Mouse (Mus musculus) thymus, adult 2 months (tissue): ENCODE results near the gene Prrt2.

ENCODE experiments used
- CTCF ChIP-seq: fragments of 200-500 bp; IDR thresholded peaks from 2 replicates; pipeline ENCODE4 v1.5.1; 2012; ENCODE audit warnings: mild to moderate bottlenecking, control low read depth, low read length, moderate library complexity, borderline replicate concordance; ENCODE audit not compliant: control insufficient read depth, poor library complexity, insufficient read depth; ENCODE audit errors: extremely low read depth
- POLR2A ChIP-seq: fragments of 200-500 bp; IDR thresholded peaks from 2 replicates; pipeline ENCODE4 v1.6.1; 2012; ENCODE audit warnings: mild to moderate bottlenecking, low read length, control low read depth, moderate library complexity; ENCODE audit not compliant: control insufficient read depth, poor library complexity, insufficient read depth; ENCODE audit errors: extremely low read depth

DNA sequence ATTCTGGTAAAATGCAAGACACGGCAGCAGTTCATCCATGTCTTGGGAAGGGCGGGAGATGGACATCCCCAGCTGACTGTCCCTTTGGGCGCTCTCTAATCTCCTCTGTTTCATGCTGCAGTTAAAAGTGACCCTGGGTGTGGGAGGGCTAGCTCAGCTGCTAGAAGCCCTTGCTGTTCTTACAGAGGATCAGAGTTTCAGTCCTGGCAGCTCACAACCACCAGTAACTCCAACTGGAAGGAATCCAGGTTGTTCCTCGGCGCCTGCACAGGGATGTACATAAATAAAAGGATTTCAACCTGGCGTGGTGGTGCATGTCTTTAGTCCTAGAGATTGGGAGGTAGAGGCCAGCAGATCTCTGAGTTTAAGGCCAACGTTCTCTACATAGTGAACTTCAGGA is 37.9 kb downstream of the Prrt2 start:
- TF ChIP-seq POLR2A (no peak), CTCF (no peak)
